Mouse (Mus musculus) heart, embryonic 16.5 days (tissue): ENCODE results near the gene Slit3. TPM values are rescaled to one million over a fixed set of nuclear protein-coding genes. Genes with fewer than 3 reads are reported as not detected.

Experiments used
- ATAC-seq: fragments of 200-750 bp; cut with Nextera tagmentation; replicated peaks from 2 replicates; pipeline ENCODE4 v1.8.0; 2017; ENCODE audit warnings: moderate number of reproducible peaks; ENCODE audit not compliant: insufficient read depth, low FRiP score; ENCODE audit errors: extremely low read depth
- H3K27ac ChIP-seq: fragments of 300-500 bp; sonication (generic); 2 replicates; pipeline ENCODE4 v1.5.1; 2014; ENCODE audit warnings: mild to moderate bottlenecking, low read length, control low read depth, moderate library complexity
- H3K27me3 ChIP-seq: fragments of 300-500 bp; sonication (generic); 2 replicates; pipeline ENCODE4 v1.6.1; 2014; ENCODE audit warnings: low read length, mixed read lengths; ENCODE audit not compliant: control insufficient read depth, insufficient read depth
- H3K36me3 ChIP-seq: fragments of 300-500 bp; sonication (generic); 2 replicates; pipeline ENCODE4 v1.6.1; 2014; ENCODE audit not compliant: control insufficient read depth, insufficient read depth
- H3K4me1 ChIP-seq: fragments of 300-500 bp; sonication (generic); 2 replicates; pipeline ENCODE4 v1.6.1; 2014; ENCODE audit warnings: low read length, mixed read lengths; ENCODE audit not compliant: control insufficient read depth, insufficient read depth
- H3K4me2 ChIP-seq: fragments of 300-500 bp; sonication (generic); 2 replicates; pipeline ENCODE4 v1.6.1; 2014; ENCODE audit warnings: low read depth, mild to moderate bottlenecking, control low read depth, low read length
- H3K4me3 ChIP-seq: fragments of 300-500 bp; sonication (generic); 2 replicates; pipeline ENCODE4 v1.5.1; 2014; ENCODE audit warnings: mild to moderate bottlenecking, control low read depth, low read length
- H3K9ac ChIP-seq: fragments of 300-500 bp; sonication (generic); 2 replicates; pipeline ENCODE4 v1.6.1; 2014; ENCODE audit warnings: low read length, control low read depth
- H3K9me3 ChIP-seq: fragments of 300-500 bp; sonication (generic); replicated peaks from 2 replicates; pipeline ENCODE4 v1.6.1; 2016; ENCODE audit warnings: low read length; ENCODE audit not compliant: control insufficient read depth
- WGBS: fragments of 180-500 bp; shearing (Covaris S2); extraction: QIAGEN DNeasy Blood & Tissue Kit; methylation state at CpG from one replicate; pipeline ENCODE4 v1.1.7; 2014; 5-methylcytosine and 5-hydroxymethylcytosine counted together
- polyA plus RNA-seq: library from polyadenylated mRNA; unstranded; fragments of >200 nt; fragmentation: Nextera tagmentation; extraction: Ambion mirVana; gene quantifications from 2 replicates; pipeline ENCODE4 v1.2.1, GENCODE M21; 2015

The Slit3 gene
- polyA plus RNA-seq, 1 experiment from 2014 or later, result 7.8 TPM

- Histone ChIP-seq H3K9me3 (peaks cover 3% of the 10 kb centered on the region), H3K36me3 (no peaks in the 10 kb centered on the region), H3K27me3 (no peaks in the 10 kb centered on the region), H3K9ac (no peak overlapping the region), H3K4me1 (no peaks in the 10 kb centered on the region), H3K4me3 (no peak overlapping the region), H3K4me2 (no peak overlapping the region), H3K27ac (no peak overlapping the region)
- WGBS, result 86% methylated on average over 3 of the region's 3 CpGs
- no peak for ATAC-seq
These were observed 143.7 kb downstream of the Slit3 start for GRCm38 (mm10) chr11:35264749-35265148.

GRCm38 (mm10) chr11:35270396-35270795 is 149.4 kb downstream of the Slit3 start:
- Histone ChIP-seq H3K36me3 (no peaks in the 10 kb centered on the region), H3K27ac (no peak overlapping the region), H3K4me1 (peaks cover 15% of the 10 kb centered on the region), H3K9me3 (no peaks in the 10 kb centered on the region), H3K4me3 (no peak overlapping the region), H3K27me3 (no peaks in the 10 kb centered on the region), H3K4me2 (no peak overlapping the region), H3K9ac (no peak overlapping the region)
- ATAC-seq, result no peak
- WGBS, result 56% methylated on average over 9 of the region's 9 CpGs

GRCm38 (mm10) chr11:35273416-35273815 is 152.4 kb downstream of the Slit3 start:
- no peak overlapping the region for H3K4me2 ChIP-seq
- ATAC-seq, result no peak
- H3K36me3 ChIP-seq, result no peaks in the 10 kb centered on the region
- H3K27ac ChIP-seq, result no peak overlapping the region
- peaks cover 28% of the 10 kb centered on the region for H3K4me1 ChIP-seq
- H3K9me3 ChIP-seq, result no peaks in the 10 kb centered on the region
- H3K4me3 ChIP-seq, result no peak overlapping the region
- H3K27me3 ChIP-seq, result no peaks in the 10 kb centered on the region
- no peak overlapping the region for H3K9ac ChIP-seq
- 72% methylated on average over 10 of the region's 10 CpGs for whole genome bisulfite sequencing

GRCm38 (mm10) chr11:35274036-35274435 is 153.0 kb downstream of the Slit3 start:
- Histone ChIP-seq H3K4me2 (no peak overlapping the region), H3K27ac (no peak overlapping the region), H3K4me3 (no peak overlapping the region), H3K9ac (no peak overlapping the region), H3K36me3 (no peaks in the 10 kb centered on the region), H3K9me3 (no peaks in the 10 kb centered on the region), H3K4me1 (peaks cover 34% of the 10 kb centered on the region), H3K27me3 (no peaks in the 10 kb centered on the region)
- 57% methylated on average over 3 of the region's 3 CpGs for WGBS
- ATAC-seq, result no peak

- WGBS, result 78% methylated on average over 7 of the region's 7 CpGs
- no peak overlapping the region for H3K4me3 ChIP-seq
These were observed 154.3 kb downstream of the Slit3 start for GRCm38 (mm10) chr11:35275300-35275699.

GRCm38 (mm10) chr11:35276001-35276400 is 155.0 kb downstream of the Slit3 start:
- Histone ChIP-seq H3K4me2 (no peak overlapping the region), H3K9ac (no peak overlapping the region), H3K36me3 (no peaks in the 10 kb centered on the region), H3K27me3 (no peaks in the 10 kb centered on the region), H3K27ac (no peak overlapping the region), H3K9me3 (no peaks in the 10 kb centered on the region), H3K4me3 (no peak overlapping the region), H3K4me1 (peaks cover 38% of the 10 kb centered on the region)
- 90% methylated on average over 11 of the region's 11 CpGs for WGBS
- no peak for ATAC-seq

More at GRCm38 (mm10) chr11:35275300-35275699, 154.3 kb downstream of the Slit3 start:
- H3K4me1 ChIP-seq, result peaks cover 39% of the 10 kb centered on the region
- H3K9me3 ChIP-seq, result no peaks in the 10 kb centered on the region
- H3K27me3 ChIP-seq, result no peaks in the 10 kb centered on the region
- no peak overlapping the region for H3K4me2 ChIP-seq
- H3K36me3 ChIP-seq, result no peaks in the 10 kb centered on the region
- no peak for ATAC-seq
- H3K9ac ChIP-seq, result no peak overlapping the region
- H3K27ac ChIP-seq, result no peak overlapping the region

GRCm38 (mm10) chr11:35278128-35278769 is 157.2 kb downstream of the Slit3 start:
- Histone ChIP-seq H3K36me3 (no peaks in the 10 kb centered on the region), H3K4me1 (peaks cover 44% of the 10 kb centered on the region), H3K9me3 (no peaks in the 10 kb centered on the region), H3K27ac (peak overlapping the region; percentile 76), H3K9ac (0 out of 2 replicates have a peak overlapping the region, but pooled peaks have one; percentile 8), H3K4me3 (no peak overlapping the region), H3K4me2 (no peak overlapping the region), H3K27me3 (no peaks in the 10 kb centered on the region)
- ATAC-seq, result peak; percentile 61; the same call in 1 of the 2 replicates
- 41% methylated on average over 16 of the region's 16 CpGs for WGBS

GRCm38 (mm10) chr11:35280826-35281225 is 159.8 kb downstream of the Slit3 start:
- no peak for ATAC-seq
- Histone ChIP-seq H3K4me1 (peaks cover 53% of the 10 kb centered on the region), H3K36me3 (no peaks in the 10 kb centered on the region)

GRCm38 (mm10) chr11:35282001-35282632 is 161.1 kb downstream of the Slit3 start:
- no peak for ATAC-seq
- no peak overlapping the region for H3K4me3 ChIP-seq
- no peaks in the 10 kb centered on the region for H3K27me3 ChIP-seq
- 54% methylated on average over 5 of the region's 5 CpGs for WGBS
- H3K4me1 ChIP-seq, result peaks cover 48% of the 10 kb centered on the region
- H3K4me2 ChIP-seq, result no peak overlapping the region
- H3K27ac ChIP-seq, result no peak overlapping the region
- H3K36me3 ChIP-seq, result no peaks in the 10 kb centered on the region
- no peak overlapping the region for H3K9ac ChIP-seq
- no peaks in the 10 kb centered on the region for H3K9me3 ChIP-seq

More at GRCm38 (mm10) chr11:35280826-35281225, 159.8 kb downstream of the Slit3 start:
- Histone ChIP-seq H3K4me2 (no peak overlapping the region), H3K9me3 (no peaks in the 10 kb centered on the region), H3K9ac (no peak overlapping the region), H3K4me3 (no peak overlapping the region), H3K27ac (no peak overlapping the region), H3K27me3 (no peaks in the 10 kb centered on the region)
- WGBS, result 46% methylated on average over 6 of the region's 6 CpGs
